Mouse (Mus musculus): ENCODE results near the gene Creb5.

- TF ChIP-seq CTCF (IDR thresholded peaks at IDR 0.05; ENCODE audit: borderline replicate concordance, insufficient read depth, low read depth, low read length) (no peak), POLR2A (IDR thresholded peaks at IDR 0.05; ENCODE audit: borderline replicate concordance, insufficient read depth, low read length) (no peak)
Measured at GRCm38 (mm10) chr6:53493864-53494263, 206.8 kb downstream of the Creb5 start.

Measured in cerebellum, adult 2 months (tissue).